Mouse (Mus musculus) thymus, adult 2 months (tissue): Measurements from ENCODE around the gene Ubash3a. TPM values are rescaled to one million over a fixed set of nuclear protein-coding genes. Genes with fewer than 3 reads are reported as not detected.

ENCODE experiments used
- DNase-seq: peaks from one replicate; pipeline ENCODE4 v3.0.0; 2021
- H3K27ac ChIP-seq: fragments of 200-500 bp; 2 replicates; pipeline ENCODE4 v1.5.1; 2012; ENCODE audit warnings: low read length, control low read depth; ENCODE audit not compliant: control insufficient read depth, insufficient read depth
- H3K27me3 ChIP-seq: fragments of 200-500 bp; 2 replicates; pipeline ENCODE4 v1.6.1; 2012; ENCODE audit warnings: mild to moderate bottlenecking, low read length, moderate library complexity, mixed read lengths; ENCODE audit not compliant: control insufficient read depth, insufficient read depth
- H3K36me3 ChIP-seq: fragments of 200-500 bp; 2 replicates; pipeline ENCODE4 v1.6.1; 2012; ENCODE audit warnings: mild to moderate bottlenecking, low read length, moderate library complexity; ENCODE audit not compliant: control insufficient read depth, insufficient read depth
- H3K4me1 ChIP-seq: fragments of 200-500 bp; replicated peaks from 2 replicates; pipeline ENCODE4 v1.6.1; 2012; ENCODE audit warnings: low read length; ENCODE audit not compliant: control insufficient read depth, insufficient read depth
- H3K4me3 ChIP-seq: fragments of 200-500 bp; 2 replicates; pipeline ENCODE4 v1.5.1; 2012; ENCODE audit warnings: mild to moderate bottlenecking, low read length, control low read depth, moderate library complexity; ENCODE audit not compliant: control insufficient read depth, insufficient read depth
- CTCF ChIP-seq: fragments of 200-500 bp; IDR thresholded peaks from 2 replicates; pipeline ENCODE4 v1.5.1; 2012; ENCODE audit warnings: mild to moderate bottlenecking, control low read depth, low read length, moderate library complexity, borderline replicate concordance; ENCODE audit not compliant: control insufficient read depth, poor library complexity, insufficient read depth; ENCODE audit errors: extremely low read depth
- POLR2A ChIP-seq: fragments of 200-500 bp; IDR thresholded peaks from 2 replicates; pipeline ENCODE4 v1.6.1; 2012; ENCODE audit warnings: mild to moderate bottlenecking, low read length, control low read depth, moderate library complexity; ENCODE audit not compliant: control insufficient read depth, poor library complexity, insufficient read depth; ENCODE audit errors: extremely low read depth
- WGBS: fragments of 180-500 bp; shearing (Covaris S2); methylation state at CpG from one replicate; pipeline ENCODE4 v1.1.7; 2018; 5-methylcytosine and 5-hydroxymethylcytosine counted together
- polyA plus RNA-seq: library from polyadenylated mRNA; depleted of rRNA; stranded (reverse); fragments of >200 nt; gene quantifications from 2 replicates; pipeline ENCODE4 v1.2.3, GENCODE M21; 2012

Gene Ubash3a
- polyA plus RNA-seq, 1 experiment = 95.5 TPM

- WGBS = 65% methylated on average over 7 of the region's 7 CpGs
- Histone ChIP-seq H3K36me3 (no peaks in the 10 kb centered on the region), H3K27ac (no peak overlapping the region), H3K4me3 (no peak overlapping the region), H3K27me3 (no peaks in the 10 kb centered on the region), H3K4me1 (peaks cover 1% of the 10 kb centered on the region)
- TF ChIP-seq CTCF (no peak), POLR2A (no peak)
- DNase-seq = no peak
Observed at GRCm38 (mm10) chr17:31282687-31283053, 75.0 kb downstream of the Ubash3a start.

GRCm38 (mm10) chr17:31285867-31286266, 78.2 kb downstream of the Ubash3a start:
- Histone ChIP-seq H3K27me3 (no peaks in the 10 kb centered on the region), H3K4me3 (no peak overlapping the region), H3K36me3 (no peaks in the 10 kb centered on the region), H3K27ac (no peak overlapping the region), H3K4me1 (peaks cover 3% of the 10 kb centered on the region; the same call in 1 of the 2 replicates)
- no peak for DNase-seq
- no peak for TF ChIP-seq POLR2A
- no peak for TF ChIP-seq CTCF
- WGBS = 23% methylated on average over 2 of the region's 2 CpGs

- no peak within 1 kb of the TSS for H3K27ac ChIP-seq
- TF ChIP-seq POLR2A (no peak), CTCF (no peak)
- DNase-seq = no peak
- H3K4me3 ChIP-seq = no peak within 1 kb of the TSS
- WGBS = 100% methylated on average over 1 of the region's 1 CpGs
- peaks cover 3% of the 10 kb centered on the region; the same call in 1 of the 2 replicates for H3K4me1 ChIP-seq
- no peaks in the 10 kb centered on the region for H3K36me3 ChIP-seq
- H3K27me3 ChIP-seq = no peaks in the 10 kb centered on the region
Observed at GRCm38 (mm10) chr17:31286492-31286891, 78.8 kb downstream of the Ubash3a start, which contains the start of gene Slc37a1. TSS of gene Slc37a1 (plus strand) at chr17:31286792.

GRCm38 (mm10) chr17:31287216-31287615, 79.5 kb downstream of the Ubash3a start:
- Histone ChIP-seq H3K27me3 (no peaks in the 10 kb centered on the region), H3K27ac (no peak overlapping the region), H3K36me3 (no peaks in the 10 kb centered on the region), H3K4me3 (no peak overlapping the region), H3K4me1 (peaks cover 3% of the 10 kb centered on the region; the same call in 1 of the 2 replicates)
- TF ChIP-seq POLR2A = no peak
- no peak for TF ChIP-seq CTCF
- no peak for DNase-seq
- whole genome bisulfite sequencing = 88% methylated on average over 3 of the region's 3 CpGs

- 35% methylated on average over 7 of the region's 7 CpGs for WGBS
- no peak for DNase-seq
- TF ChIP-seq CTCF (no peak), POLR2A (no peak)
- Histone ChIP-seq H3K27me3 (no peaks in the 10 kb centered on the region), H3K4me3 (no peak overlapping the region), H3K36me3 (no peaks in the 10 kb centered on the region), H3K4me1 (peaks cover 3% of the 10 kb centered on the region; the same call in 1 of the 2 replicates), H3K27ac (no peak overlapping the region)
Observed at GRCm38 (mm10) chr17:31288999-31289726, 81.5 kb downstream of the Ubash3a start.

- no peak overlapping the region for H3K4me3 ChIP-seq
- H3K27ac ChIP-seq = no peak overlapping the region
- DNase-seq = no peak
- no peak for TF ChIP-seq CTCF
- no peak for TF ChIP-seq POLR2A
- no peaks in the 10 kb centered on the region for H3K36me3 ChIP-seq
- peaks cover 10% of the 10 kb centered on the region for H3K4me1 ChIP-seq
- no peaks in the 10 kb centered on the region for H3K27me3 ChIP-seq
Observed at GRCm38 (mm10) chr17:31290311-31290710, 82.6 kb downstream of the Ubash3a start.

GRCm38 (mm10) chr17:31290859-31291258, 83.2 kb downstream of the Ubash3a start:
- Histone ChIP-seq H3K4me3 (no peak overlapping the region), H3K4me1 (peaks cover 15% of the 10 kb centered on the region), H3K36me3 (no peaks in the 10 kb centered on the region), H3K27ac (no peak overlapping the region), H3K27me3 (no peaks in the 10 kb centered on the region)
- WGBS = 39% methylated on average over 6 of the region's 6 CpGs
- no peak for DNase-seq
- TF ChIP-seq CTCF (no peak), POLR2A (no peak)
